Mouse (Mus musculus) kidney, postnatal 0 days (tissue): Measurements from ENCODE around the gene Kpna6. TPM values are rescaled to one million over a fixed set of nuclear protein-coding genes. Genes with fewer than 3 reads are reported as not detected.
"Not testable (repeated sequence)": the region's sequence is repeated elsewhere in the genome, so short reads cannot be mapped to it uniquely, and the experiment has no call there.

Experiments used
- ATAC-seq: fragments of 200-750 bp; cut with Nextera tagmentation; replicated peaks from 2 replicates; pipeline ENCODE4 v1.8.0; 2017; ENCODE audit warnings: low read depth, moderate number of reproducible peaks, moderate TSS enrichment, moderate library complexity; ENCODE audit not compliant: low FRiP score
- DNase-seq: peaks from one replicate; pipeline ENCODE4 v3.0.0-alpha.2; 2016; ENCODE audit warnings: low spot score
- H3K27ac ChIP-seq: fragments of 300-500 bp; sonication (generic); 2 replicates; pipeline ENCODE4 v1.5.1; 2014; ENCODE audit warnings: mild to moderate bottlenecking
- H3K27me3 ChIP-seq: fragments of 300-500 bp; sonication (generic); 2 replicates; pipeline ENCODE4 v1.6.1; 2014; ENCODE audit warnings: low read length, mixed read lengths; ENCODE audit not compliant: insufficient read depth
- H3K36me3 ChIP-seq: fragments of 300-500 bp; sonication (generic); 2 replicates; pipeline ENCODE4 v1.6.1; 2014; ENCODE audit warnings: low read length, mixed read lengths; ENCODE audit not compliant: insufficient read depth
- H3K4me1 ChIP-seq: fragments of 300-500 bp; sonication (generic); replicated peaks from 2 replicates; pipeline ENCODE4 v1.6.1; 2014; ENCODE audit warnings: antibody characterized with exemption, low read length, mixed read lengths; ENCODE audit not compliant: insufficient read depth
- H3K4me2 ChIP-seq: fragments of 300-500 bp; sonication (generic); 2 replicates; pipeline ENCODE4 v1.6.1; 2014; ENCODE audit warnings: mild to moderate bottlenecking, low read length, moderate library complexity, mixed read lengths
- H3K4me3 ChIP-seq: fragments of 300-500 bp; sonication (generic); replicated peaks from 2 replicates; pipeline ENCODE4 v1.5.1; 2014; ENCODE audit warnings: low read depth, low read length
- H3K9ac ChIP-seq: fragments of 300-500 bp; sonication (generic); 2 replicates; pipeline ENCODE4 v1.6.1; 2014; ENCODE audit warnings: low read depth, low read length
- H3K9me3 ChIP-seq: fragments of 300-500 bp; sonication (generic); replicated peaks from 2 replicates; pipeline ENCODE4 v1.6.1; 2016; ENCODE audit warnings: low read length, inconsistent platforms, mixed read lengths
- CTCF ChIP-seq: IDR thresholded peaks from 2 replicates; pipeline ENCODE4 v1.5.1; 2016; ENCODE audit warnings: antibody characterized with exemption, low read depth, mild to moderate bottlenecking, moderate library complexity
- WGBS: fragments of 180-500 bp; shearing (Covaris S2); extraction: QIAGEN DNeasy Blood & Tissue Kit; methylation state at CpG from one replicate; pipeline ENCODE4 v1.1.7; 2014; 5-methylcytosine and 5-hydroxymethylcytosine counted together
- polyA plus RNA-seq: library from polyadenylated mRNA; unstranded; fragments of >200 nt; fragmentation: Nextera tagmentation; extraction: Ambion mirVana; gene quantifications from 2 replicates; pipeline ENCODE4 v1.2.1, GENCODE M21; 2015

The Kpna6 gene
- polyA plus RNA-seq, 1 experiment from 2014 or later, result 11.7 TPM

GRCm38 (mm10) chr4:129701503-129702377 lies 29.2 kb upstream of the Kpna6 start:
- no peaks in the 10 kb centered on the region; the same call in 1 of the 2 replicates for H3K4me1 ChIP-seq
- no peaks in the 10 kb centered on the region for H3K9me3 ChIP-seq
- H3K36me3 ChIP-seq, result peaks cover 13% of the 10 kb centered on the region; the same call in 1 of the 2 replicates
- no peak overlapping the region; the same call in 1 of the 2 replicates for H3K27ac ChIP-seq
- peak; percentile 95 for DNase-seq
- H3K4me2 ChIP-seq, result peak overlapping the region; percentile 28
- H3K4me3 ChIP-seq, result no peak overlapping the region
- TF ChIP-seq CTCF, result peak; percentile 97
- no peak overlapping the region for H3K9ac ChIP-seq
- peak; percentile 19 for ATAC-seq
- no peaks in the 10 kb centered on the region for H3K27me3 ChIP-seq
- WGBS, result 33% methylated on average over 17 of the region's 17 CpGs

- H3K4me3 ChIP-seq, H3K4me1 ChIP-seq, ATAC-seq, H3K9me3 ChIP-seq, DNase-seq, H3K9ac ChIP-seq, H3K4me2 ChIP-seq, H3K36me3 ChIP-seq, H3K27me3 ChIP-seq, H3K27ac ChIP-seq: not testable (repeated sequence)
- WGBS, result 96% methylated on average over 6 of the region's 6 CpGs
These were observed 28.1 kb upstream of the Kpna6 start for GRCm38 (mm10) chr4:129700661-129701060.

- Histone ChIP-seq H3K4me3 (no peak overlapping the region), H3K9ac (no peak overlapping the region), H3K4me2 (no peak overlapping the region), H3K27me3 (no peaks in the 10 kb centered on the region), H3K4me1 (peaks cover 6% of the 10 kb centered on the region; the same call in 1 of the 2 replicates), H3K36me3 (peaks cover 9% of the 10 kb centered on the region; the same call in 1 of the 2 replicates), H3K9me3 (no peaks in the 10 kb centered on the region), H3K27ac (no peak overlapping the region)
- 53% methylated on average over 1 of the region's 1 CpGs for WGBS
- TF ChIP-seq CTCF, result no peak
- DNase-seq (no peak), ATAC-seq (no peak)
These were observed 27.6 kb upstream of the Kpna6 start for GRCm38 (mm10) chr4:129700216-129700615.

GRCm38 (mm10) chr4:129697191-129697590 lies 24.6 kb upstream of the Kpna6 start:
- no peak for DNase-seq
- Histone ChIP-seq H3K9ac (peak overlapping the region; percentile 70), H3K4me2 (peak overlapping the region; percentile 70), H3K27me3 (no peaks in the 10 kb centered on the region), H3K27ac (peak overlapping the region; percentile 85; the same call in 1 of the 2 replicates), H3K36me3 (peaks cover 17% of the 10 kb centered on the region), H3K4me3 (peak overlapping the region; percentile 83), H3K9me3 (no peaks in the 10 kb centered on the region), H3K4me1 (peaks cover 6% of the 10 kb centered on the region; the same call in 1 of the 2 replicates)
- no peak for TF ChIP-seq CTCF
- no peak for ATAC-seq
- 85% methylated on average over 7 of the region's 7 CpGs for WGBS

- H3K36me3 ChIP-seq, result peaks cover 24% of the 10 kb centered on the region
- 0 out of 2 replicates have a peak, but pooled peaks cover 6% of the 10 kb centered on the region for H3K4me1 ChIP-seq
- under 1% methylated on average over 57 of the region's 57 CpGs for WGBS
- H3K4me2 ChIP-seq, result peak within 1 kb of the TSS; percentile 70
- ATAC-seq (peak; percentile 81), DNase-seq (peak; percentile 97)
- H3K27me3 ChIP-seq, result no peaks in the 10 kb centered on the region
- peak within 1 kb of the TSS; percentile 83 for H3K4me3 ChIP-seq
- peak within 1 kb of the TSS; percentile 85 for H3K27ac ChIP-seq
- no peak for TF ChIP-seq CTCF
- H3K9ac ChIP-seq, result peak within 1 kb of the TSS; percentile 70
- no peaks in the 10 kb centered on the region for H3K9me3 ChIP-seq
These were observed 23.8 kb upstream of the Kpna6 start, which contains the start of gene Tmem39b for GRCm38 (mm10) chr4:129696158-129696985. Gene Tmem39b, minus strand, starts transcription at chr4:129696838.

- H3K4me1 ChIP-seq, result 0 out of 2 replicates have a peak, but pooled peaks cover 6% of the 10 kb centered on the region
- peaks cover 27% of the 10 kb centered on the region for H3K36me3 ChIP-seq
- no peak for TF ChIP-seq CTCF
- WGBS, result 16% methylated on average over 6 of the region's 6 CpGs
- H3K27ac ChIP-seq, result peak overlapping the region; percentile 85
- ATAC-seq (no peak), DNase-seq (no peak)
- peak overlapping the region; percentile 70 for H3K4me2 ChIP-seq
- H3K9me3 ChIP-seq, result no peaks in the 10 kb centered on the region
- H3K9ac ChIP-seq, result peak overlapping the region; percentile 70
- peak overlapping the region; percentile 83 for H3K4me3 ChIP-seq
- no peaks in the 10 kb centered on the region for H3K27me3 ChIP-seq
These were observed 23.2 kb upstream of the Kpna6 start for GRCm38 (mm10) chr4:129695815-129696157.
